Mouse (Mus musculus) lung, embryonic 16.5 days (tissue): ENCODE data around the gene Hist1h2bq. TPM values are rescaled to one million over a fixed set of nuclear protein-coding genes. Genes with fewer than 3 reads are reported as not detected.
A peak's percentile ranks its signal among the peaks of the same experiment; 100 is the strongest.
"Not testable (repeated sequence)": the region's sequence is repeated elsewhere in the genome, so short reads cannot be mapped to it uniquely, and the experiment has no call there.

Source experiments
- ATAC-seq: fragments of 200-750 bp; cut with Nextera tagmentation; 2 replicates; pipeline ENCODE4 v1.8.0; 2017; ENCODE audit warnings: low read depth, mild to moderate bottlenecking, moderate library complexity
- H3K27ac ChIP-seq: fragments of 300-500 bp; sonication (generic); 2 replicates; pipeline ENCODE4 v1.5.1; 2014; ENCODE audit warnings: mild to moderate bottlenecking, control low read depth, low read length
- H3K27me3 ChIP-seq: fragments of 300-500 bp; sonication (generic); 2 replicates; pipeline ENCODE4 v1.6.1; 2014; ENCODE audit warnings: low read depth, low read length, mixed read lengths; ENCODE audit not compliant: control insufficient read depth, insufficient read depth
- H3K36me3 ChIP-seq: fragments of 300-500 bp; sonication (generic); 2 replicates; pipeline ENCODE4 v1.6.1; 2014; ENCODE audit warnings: low read length; ENCODE audit not compliant: control insufficient read depth, insufficient read depth
- H3K4me1 ChIP-seq: fragments of 300-500 bp; sonication (generic); replicated peaks from 2 replicates; pipeline ENCODE4 v1.6.1; 2014; ENCODE audit warnings: low read length, mixed read lengths; ENCODE audit not compliant: control insufficient read depth, insufficient read depth
- H3K4me2 ChIP-seq: fragments of 300-500 bp; sonication (generic); 2 replicates; pipeline ENCODE4 v1.6.1; 2014; ENCODE audit warnings: low read depth, low read length, control low read depth
- H3K4me3 ChIP-seq: fragments of 300-500 bp; sonication (generic); 2 replicates; pipeline ENCODE4 v1.5.1; 2014; ENCODE audit warnings: mild to moderate bottlenecking, low read length, control low read depth
- H3K9ac ChIP-seq: fragments of 300-500 bp; sonication (generic); 2 replicates; pipeline ENCODE4 v1.6.1; 2014; ENCODE audit warnings: low read length, control low read depth
- H3K9me3 ChIP-seq: fragments of 300-500 bp; sonication (generic); 2 replicates; pipeline ENCODE4 v1.6.1; 2016; ENCODE audit warnings: low read length; ENCODE audit not compliant: control insufficient read depth
- WGBS: fragments of 180-500 bp; shearing (Covaris S2); extraction: QIAGEN DNeasy Blood & Tissue Kit; methylation state at CpG from one replicate; pipeline ENCODE4 v1.1.7; 2014; 5-methylcytosine and 5-hydroxymethylcytosine counted together
- polyA plus RNA-seq: library from polyadenylated mRNA; unstranded; fragments of >200 nt; fragmentation: Nextera tagmentation; extraction: Ambion mirVana; gene quantifications from 2 replicates; pipeline ENCODE4 v1.2.1, GENCODE M21; 2015

The Hist1h2bq gene
- polyA plus RNA-seq, 1 experiment from 2014 or later: 24.2 TPM

- Histone ChIP-seq H3K9ac (no peak overlapping the region), H3K36me3 (no peaks in the 10 kb centered on the region), H3K4me2 (no peak overlapping the region), H3K27me3 (no peaks in the 10 kb centered on the region), H3K4me1 (peaks cover 2% of the 10 kb centered on the region), H3K9me3 (no peaks in the 10 kb centered on the region), H3K27ac (no peak overlapping the region), H3K4me3 (no peak overlapping the region)
- WGBS: 90% methylated on average over 7 of the region's 7 CpGs
- no peak for ATAC-seq
Observed at GRCm38 (mm10) chr13:21795584-21795983, 14.4 kb downstream of the Hist1h2bq start.

- H3K4me3 ChIP-seq: peak overlapping the region; percentile 35
- peak overlapping the region; percentile 46 for H3K9ac ChIP-seq
- no peaks in the 10 kb centered on the region for H3K9me3 ChIP-seq
- H3K36me3 ChIP-seq: no peaks in the 10 kb centered on the region
- no peak for ATAC-seq
- H3K4me2 ChIP-seq: peak overlapping the region; percentile 50
- WGBS: 10% methylated on average over 17 of the region's 18 CpGs
- H3K27ac ChIP-seq: peak overlapping the region; percentile 55
- H3K27me3 ChIP-seq: no peaks in the 10 kb centered on the region
- peaks cover 16% of the 10 kb centered on the region for H3K4me1 ChIP-seq
Observed at GRCm38 (mm10) chr13:21790601-21791283, 19.3 kb downstream of the Hist1h2bq start.

DNA sequence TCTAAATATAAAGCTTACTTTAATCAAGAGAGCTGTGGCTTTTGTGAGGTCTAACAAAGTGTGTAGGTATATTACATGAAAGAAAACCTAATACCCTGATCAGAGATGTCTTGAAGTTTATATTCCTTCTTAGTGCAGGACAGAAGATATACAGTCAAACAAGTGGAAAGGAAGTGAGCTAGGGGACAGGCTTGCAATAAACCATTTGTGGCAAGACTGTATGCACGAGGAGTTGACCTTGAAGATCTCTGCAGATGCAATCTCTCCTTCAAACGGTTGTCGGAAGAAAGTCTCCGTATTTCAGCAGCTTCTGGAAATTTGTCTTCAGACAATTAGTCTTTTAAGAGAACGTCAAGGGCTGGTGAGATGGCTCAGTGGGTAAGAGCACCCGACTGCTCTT lies 20.1 kb downstream of the Hist1h2bq start:
- Histone ChIP-seq H3K9ac (no peak overlapping the region), H3K4me2 (no peak overlapping the region), H3K36me3 (no peaks in the 10 kb centered on the region), H3K9me3 (no peaks in the 10 kb centered on the region), H3K27me3 (no peaks in the 10 kb centered on the region), H3K4me1 (peaks cover 18% of the 10 kb centered on the region), H3K27ac (no peak overlapping the region), H3K4me3 (no peak overlapping the region)
- no peak for ATAC-seq
- 45% methylated on average over 6 of the region's 6 CpGs for WGBS

GRCm38 (mm10) chr13:21787760-21788593 lies 22.0 kb downstream of the Hist1h2bq start:
- H3K9ac ChIP-seq: peak overlapping the region; percentile 54
- H3K4me3 ChIP-seq: peak overlapping the region; percentile 37
- no peaks in the 10 kb centered on the region for H3K27me3 ChIP-seq
- H3K4me1 ChIP-seq: peaks cover 27% of the 10 kb centered on the region
- WGBS: 21% methylated on average over 13 of the region's 21 CpGs
- ATAC-seq: peak; percentile 10; the same call in 1 of the 2 replicates
- H3K36me3 ChIP-seq: no peaks in the 10 kb centered on the region
- peak overlapping the region; percentile 84 for H3K27ac ChIP-seq
- H3K4me2 ChIP-seq: peak overlapping the region; percentile 48
- H3K9me3 ChIP-seq: no peaks in the 10 kb centered on the region

DNA sequence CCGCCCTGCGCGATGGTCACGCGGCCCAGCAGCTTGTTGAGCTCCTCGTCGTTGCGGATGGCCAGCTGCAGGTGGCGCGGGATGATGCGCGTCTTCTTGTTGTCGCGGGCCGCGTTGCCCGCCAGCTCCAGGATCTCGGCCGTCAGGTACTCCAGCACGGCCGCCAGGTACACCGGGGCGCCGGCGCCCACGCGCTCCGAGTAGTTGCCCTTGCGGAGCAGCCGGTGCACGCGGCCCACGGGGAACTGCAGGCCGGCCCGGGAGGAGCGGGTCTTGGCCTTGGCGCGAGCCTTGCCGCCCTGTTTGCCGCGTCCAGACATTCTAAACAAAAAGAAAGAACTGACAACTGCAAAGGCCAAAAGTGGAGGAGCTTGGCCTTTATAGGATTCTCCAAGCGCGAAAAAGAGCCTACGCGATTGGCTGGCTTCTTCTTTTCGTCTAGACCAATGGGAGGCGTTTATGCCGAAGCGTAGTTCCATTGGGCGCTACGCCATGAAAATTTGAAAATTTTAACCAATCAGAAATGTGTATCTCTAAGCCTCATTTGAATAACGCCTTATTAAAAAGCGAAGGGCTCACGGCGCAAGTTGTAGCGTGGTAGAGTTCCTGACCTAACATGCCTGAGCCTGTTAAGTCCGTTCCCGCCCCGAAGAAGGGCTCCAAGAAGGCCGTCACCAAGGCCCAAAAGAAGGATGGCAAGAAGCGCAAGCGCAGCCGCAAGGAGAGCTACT lies 22.9 kb downstream of the Hist1h2bq start, which contains the start of the genes Hist1h2an and Hist1h2bp:
Gene Hist1h2an (minus strand): TSS at position 320 of the 731 bp plus-strand sequence.
Gene Hist1h2bp (plus strand): TSS at position 563 of the 731 bp plus-strand sequence.
- peak; percentile 93 for ATAC-seq
- not testable (repeated sequence) for H3K27me3 ChIP-seq, H3K36me3 ChIP-seq, H3K9me3 ChIP-seq
- Histone ChIP-seq H3K27ac (peak within 1 kb of the TSS; percentile 91), H3K4me1 (peaks cover 32% of the 10 kb centered on the region), H3K4me2 (peak within 1 kb of the TSS; percentile 62), H3K4me3 (peak within 1 kb of the TSS; percentile 47), H3K9ac (peak within 1 kb of the TSS; percentile 64)
- under 1% methylated on average over 33 of the region's 63 CpGs for WGBS

DNA sequence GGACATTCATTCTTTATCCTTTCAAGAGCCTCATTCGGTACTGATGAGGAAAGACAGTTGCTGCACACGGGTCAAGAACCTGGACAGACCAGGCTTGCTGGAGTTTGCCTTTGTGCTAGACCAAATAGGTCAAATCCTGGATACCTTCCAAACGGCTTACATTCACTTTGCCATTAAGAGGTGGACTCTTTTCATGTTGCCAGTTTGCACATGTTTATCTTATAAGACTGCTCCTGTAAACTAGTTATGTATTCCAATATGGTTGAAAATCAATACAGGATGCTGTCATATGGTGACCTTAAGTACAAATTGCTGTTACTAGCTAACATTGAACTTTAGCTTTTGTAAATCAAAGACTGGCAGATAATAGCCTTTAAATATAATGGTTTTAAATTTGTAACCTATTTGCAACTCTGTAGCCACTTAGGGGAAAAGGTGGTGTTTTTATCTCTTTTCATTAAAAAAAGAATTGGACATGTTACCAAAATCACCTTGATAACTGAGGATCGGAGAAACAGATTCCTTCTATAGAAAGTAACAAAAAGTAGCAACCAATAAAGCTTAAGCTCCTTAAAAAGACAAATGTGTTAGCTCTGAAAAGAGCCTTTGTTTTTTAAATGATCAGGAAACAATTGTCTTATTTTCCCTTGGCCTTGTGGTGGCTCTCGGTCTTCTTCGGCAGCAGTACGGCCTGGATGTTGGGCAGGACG lies 23.7 kb downstream of the Hist1h2bq start:
- peak overlapping the region; percentile 64 for H3K9ac ChIP-seq
- H3K4me2 ChIP-seq: peak overlapping the region; percentile 62
- H3K9me3 ChIP-seq: no peaks in the 10 kb centered on the region
- peaks cover 33% of the 10 kb centered on the region for H3K4me1 ChIP-seq
- WGBS: 1% methylated on average over 8 of the region's 8 CpGs
- H3K36me3 ChIP-seq: no peaks in the 10 kb centered on the region
- H3K4me3 ChIP-seq: peak overlapping the region; percentile 47
- H3K27ac ChIP-seq: peak overlapping the region; percentile 91
- H3K27me3 ChIP-seq: no peaks in the 10 kb centered on the region
- no peak for ATAC-seq

DNA sequence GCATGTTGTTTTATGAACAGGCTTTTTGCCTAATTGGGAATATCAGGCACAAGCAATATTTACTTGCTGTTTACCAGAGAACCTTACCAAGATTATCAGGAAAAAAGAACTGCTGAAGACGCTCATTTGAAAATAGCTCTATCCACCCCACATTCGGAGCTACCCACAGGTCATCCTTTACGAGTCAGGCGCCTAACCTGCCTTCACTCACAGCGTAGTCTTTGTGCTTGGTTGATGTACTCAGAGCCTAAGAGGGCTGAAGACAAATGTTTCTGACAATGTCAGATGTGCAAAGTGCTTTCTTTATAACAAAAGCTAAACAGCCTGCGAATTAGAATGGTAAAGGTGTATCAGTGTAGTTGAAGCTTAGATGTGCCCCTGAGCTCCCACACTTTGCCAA lies 25.7 kb downstream of the Hist1h2bq start:
- 29% methylated on average over 6 of the region's 6 CpGs for WGBS
- H3K9me3 ChIP-seq: no peaks in the 10 kb centered on the region
- peak overlapping the region; percentile 61 for H3K9ac ChIP-seq
- no peaks in the 10 kb centered on the region for H3K36me3 ChIP-seq
- peak overlapping the region; percentile 66 for H3K4me2 ChIP-seq
- ATAC-seq: no peak
- peak overlapping the region; percentile 41; the same call in 1 of the 2 replicates for H3K4me3 ChIP-seq
- H3K4me1 ChIP-seq: peaks cover 32% of the 10 kb centered on the region
- H3K27ac ChIP-seq: peak overlapping the region; percentile 94
- no peaks in the 10 kb centered on the region for H3K27me3 ChIP-seq

DNA sequence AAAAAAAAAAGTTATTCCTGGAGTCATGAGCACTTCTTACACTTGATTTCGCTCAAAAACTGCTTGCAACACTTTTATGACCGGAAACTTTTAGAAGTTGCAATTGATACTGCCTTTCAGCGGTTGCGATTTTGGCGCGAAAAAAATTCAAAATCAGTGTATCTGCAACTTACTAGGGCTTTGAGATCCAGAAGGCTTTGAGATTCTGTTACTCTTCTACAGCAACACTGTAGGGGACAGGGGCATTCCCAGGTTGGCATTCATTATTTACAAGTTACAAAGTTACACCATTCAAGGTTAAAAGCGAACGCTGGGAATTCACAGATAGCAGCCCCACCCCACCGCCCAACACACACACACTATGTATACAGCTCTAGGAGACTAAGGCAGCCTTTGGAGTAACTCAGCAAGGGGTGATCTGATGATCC lies 26.2 kb downstream of the Hist1h2bq start:
- 1% methylated on average over 9 of the region's 9 CpGs for WGBS
- no peaks in the 10 kb centered on the region for H3K9me3 ChIP-seq
- peak overlapping the region; percentile 66 for H3K4me2 ChIP-seq
- H3K27me3 ChIP-seq: no peaks in the 10 kb centered on the region
- no peak for ATAC-seq
- H3K9ac ChIP-seq: peak overlapping the region; percentile 61
- peaks cover 32% of the 10 kb centered on the region for H3K4me1 ChIP-seq
- no peaks in the 10 kb centered on the region for H3K36me3 ChIP-seq
- peak overlapping the region; percentile 41 for H3K4me3 ChIP-seq
- peak overlapping the region; percentile 94 for H3K27ac ChIP-seq
